Mouse (Mus musculus) lung, postnatal 0 days (tissue): Measurements from ENCODE around the gene Anxa6.

Source experiments
- CTCF ChIP-seq: IDR thresholded peaks from 2 replicates; pipeline ENCODE4 v1.5.1; 2016; ENCODE audit warnings: antibody characterized with exemption, mild to moderate bottlenecking
- EP300 ChIP-seq: IDR thresholded peaks from 2 replicates; pipeline ENCODE4 v1.6.1; 2016; ENCODE audit warnings: antibody characterized with exemption, mild to moderate bottlenecking, control low read depth

GRCm38 (mm10) chr11:55015831-55016241, 17.4 kb downstream of the Anxa6 start:
- TF ChIP-seq CTCF (no peak), EP300 (no peak)
